Mouse (Mus musculus) lung, postnatal 25 days (tissue): ENCODE measurements at regions not wholly inside any gene's neighbourhood (a gene's known extent, or its start where the extent isn't known, plus 50 kb on each side); places are given as distances from the start of the nearest gene placed in this dataset.

Source experiments
- DNase-seq: peaks from one replicate; pipeline ENCODE4 v3.0.0; 2022; ENCODE audit warnings: low spot score

DNA sequence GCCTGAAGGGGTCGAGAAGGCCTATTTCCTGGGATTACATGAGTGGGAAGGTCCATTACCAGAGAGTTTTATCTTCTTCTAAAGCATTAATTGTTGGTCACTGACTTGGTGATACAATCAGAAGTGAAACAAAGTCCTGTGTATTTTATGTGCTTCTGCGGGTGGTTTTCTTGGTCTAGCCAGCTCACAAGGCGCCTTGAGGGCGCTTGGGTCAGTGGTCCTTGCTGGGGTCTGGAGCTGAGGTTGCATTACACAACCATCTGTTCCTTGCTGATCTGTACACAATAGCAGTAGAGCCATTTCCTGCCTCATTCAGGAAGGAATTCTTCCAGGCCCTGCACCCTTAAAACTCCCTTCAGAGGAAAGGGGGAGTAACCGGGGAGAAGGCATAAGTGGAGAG, 116.9 kb upstream of the Neo1 start:
- no peak for DNase-seq

DNA sequence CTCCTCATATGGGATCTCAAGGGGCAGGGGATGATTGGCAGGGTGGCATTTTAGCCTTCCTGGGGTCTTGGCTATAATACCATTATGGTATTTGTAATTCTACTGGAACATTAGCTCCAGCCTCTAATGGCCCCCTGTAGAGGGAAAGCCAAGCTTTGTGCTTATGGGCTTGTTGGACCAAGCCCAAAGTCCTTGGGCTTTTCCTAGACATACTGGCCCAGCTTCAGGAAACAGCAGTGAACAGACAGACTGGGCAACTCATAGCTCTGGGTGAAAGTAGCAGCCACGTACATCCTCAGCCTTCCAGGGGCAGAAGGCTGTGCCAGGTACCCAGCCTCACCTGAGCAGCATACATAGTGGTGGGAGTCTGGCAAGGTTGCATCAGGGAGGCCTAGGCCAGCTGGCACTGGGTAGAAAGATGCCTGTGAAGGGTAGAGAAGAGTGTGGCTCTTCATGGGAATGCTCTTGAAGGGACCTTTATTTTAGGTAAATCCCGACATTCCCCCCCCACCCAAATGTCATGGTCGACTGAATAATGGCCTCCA, 108.1 kb upstream of the Neo1 start:
- no peak for DNase-seq

DNA sequence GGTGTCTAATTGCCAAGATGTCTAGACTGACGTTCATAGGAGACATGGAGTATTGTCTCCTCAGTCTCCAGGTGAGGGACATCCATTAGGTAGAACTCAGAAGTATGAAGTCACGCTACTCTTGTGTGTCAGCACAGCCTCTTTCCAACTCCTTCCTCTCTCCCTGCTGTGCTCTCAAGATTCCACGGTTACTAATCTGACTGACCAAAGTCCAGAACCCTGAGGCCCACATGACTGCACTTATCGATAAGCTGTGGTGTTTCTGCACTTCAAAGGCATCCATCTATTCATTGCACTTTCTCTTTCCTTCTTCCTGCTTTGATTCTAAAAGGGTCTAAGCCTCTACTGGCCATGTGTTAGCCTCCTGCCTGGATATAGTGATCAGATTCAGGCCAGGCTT, 107.4 kb upstream of the Neo1 start:
- no peak for DNase-seq

DNA sequence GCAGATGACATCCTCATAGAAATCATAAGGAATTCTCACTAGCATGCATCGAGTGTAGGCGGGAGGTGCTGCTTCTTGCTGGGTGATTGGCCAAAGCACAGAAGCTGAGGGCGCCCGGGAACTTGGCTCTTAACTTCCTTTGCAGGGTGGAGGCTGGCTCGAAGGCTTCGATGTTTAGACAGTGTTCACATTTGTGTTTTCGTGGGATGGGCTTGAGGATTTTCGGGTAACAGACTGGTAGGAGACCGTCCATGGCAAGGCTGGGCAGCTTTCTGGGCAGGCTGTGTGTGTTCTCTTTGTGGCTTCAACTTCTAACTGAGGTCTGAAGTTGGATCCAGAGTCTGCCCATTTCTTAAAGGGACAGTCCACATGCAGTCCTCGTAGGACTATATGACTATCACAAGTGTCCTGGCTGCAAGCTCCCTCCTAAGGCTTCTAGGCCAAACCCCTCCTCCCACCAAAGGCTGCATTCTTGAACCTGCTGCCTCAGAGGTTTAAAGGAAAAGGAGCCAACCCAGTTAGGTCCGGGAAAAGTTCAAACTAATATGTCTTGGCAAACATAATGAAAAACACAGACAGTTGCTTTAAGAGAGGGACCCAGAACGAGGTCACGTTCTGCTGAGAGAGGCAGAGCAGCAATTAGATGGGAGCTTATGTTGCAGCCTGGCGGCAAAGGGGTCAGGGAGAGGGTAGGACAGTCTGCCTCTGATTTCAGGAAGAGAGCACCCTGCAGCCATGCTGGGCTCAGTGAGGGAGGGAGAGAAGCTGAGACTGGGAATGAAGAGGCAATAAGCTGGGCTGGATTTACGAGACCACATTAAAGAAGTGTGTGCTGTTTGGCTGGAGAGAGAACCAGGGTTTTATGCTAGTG, 98.2 kb upstream of the Neo1 start:
- DNase-seq = no peak

DNA sequence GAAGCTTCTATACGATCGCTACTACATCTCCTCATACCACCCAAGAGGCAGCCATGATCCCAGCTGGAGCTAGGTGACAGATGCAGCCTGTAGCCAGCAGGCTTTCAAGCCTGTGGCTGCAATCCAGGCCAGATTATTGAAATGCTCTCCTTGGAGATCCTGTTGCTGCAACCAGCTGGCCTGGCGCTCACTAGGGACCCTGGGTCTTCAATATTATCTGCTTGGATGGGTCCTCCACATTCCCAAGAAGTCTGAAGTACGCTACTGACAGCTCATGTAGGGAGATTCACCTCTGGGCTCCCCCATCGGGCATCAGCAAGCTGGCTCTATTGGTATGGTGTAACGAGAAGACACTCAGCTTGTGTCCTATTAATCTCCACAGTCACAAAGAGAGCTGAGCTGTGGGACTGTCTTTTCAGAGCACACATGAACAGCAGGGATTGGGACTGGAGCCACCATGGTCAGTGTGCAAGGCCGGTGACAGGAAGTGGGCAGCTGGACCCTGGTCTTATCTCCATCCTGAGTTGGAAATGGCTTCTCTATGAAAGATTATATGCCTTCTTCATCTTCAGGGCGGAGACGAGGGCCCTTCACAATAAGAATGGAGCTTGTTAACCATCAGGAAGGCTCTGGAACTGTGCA, 93.6 kb upstream of the Neo1 start:
- no peak for DNase-seq

DNA sequence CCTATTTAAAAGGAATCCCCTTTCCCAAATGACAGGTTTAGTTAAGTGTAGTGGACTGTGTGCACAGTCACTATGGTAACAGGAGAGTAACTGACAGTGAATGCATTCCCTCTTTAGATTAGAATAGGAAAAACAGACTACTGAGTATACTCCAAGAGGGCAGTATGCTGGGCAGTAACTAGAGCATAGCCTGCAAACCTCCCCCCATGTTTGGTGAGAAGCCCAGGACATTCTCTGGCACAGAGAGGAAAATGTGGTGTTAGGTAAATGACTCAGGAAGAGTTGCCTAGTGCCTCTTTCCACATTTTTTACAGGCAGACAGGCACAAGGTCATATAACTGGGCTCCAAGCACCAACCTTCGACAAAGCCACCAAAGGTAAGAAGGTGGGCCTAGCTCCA, 93.0 kb upstream of the Neo1 start:
- DNase-seq = no peak

DNA sequence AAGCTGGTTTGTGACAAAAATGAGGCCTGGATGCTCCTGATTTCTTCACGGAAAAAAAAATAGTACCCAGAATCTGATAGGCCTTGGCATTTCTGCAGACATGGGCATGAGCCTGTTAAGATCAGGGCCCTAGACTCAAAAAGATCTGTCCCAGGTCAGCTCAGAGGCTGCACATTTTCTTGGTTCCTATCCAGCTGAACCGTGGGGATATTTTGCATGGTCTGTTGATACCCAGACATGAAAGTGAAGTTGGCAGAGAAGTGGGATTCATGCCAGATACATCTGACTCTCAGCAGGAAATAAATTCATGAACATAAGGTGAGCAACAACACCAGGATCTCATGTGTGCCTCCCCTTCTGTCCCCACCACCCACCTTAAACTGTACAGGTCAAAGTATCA, 91.8 kb upstream of the Neo1 start:
- no peak for DNase-seq

DNA sequence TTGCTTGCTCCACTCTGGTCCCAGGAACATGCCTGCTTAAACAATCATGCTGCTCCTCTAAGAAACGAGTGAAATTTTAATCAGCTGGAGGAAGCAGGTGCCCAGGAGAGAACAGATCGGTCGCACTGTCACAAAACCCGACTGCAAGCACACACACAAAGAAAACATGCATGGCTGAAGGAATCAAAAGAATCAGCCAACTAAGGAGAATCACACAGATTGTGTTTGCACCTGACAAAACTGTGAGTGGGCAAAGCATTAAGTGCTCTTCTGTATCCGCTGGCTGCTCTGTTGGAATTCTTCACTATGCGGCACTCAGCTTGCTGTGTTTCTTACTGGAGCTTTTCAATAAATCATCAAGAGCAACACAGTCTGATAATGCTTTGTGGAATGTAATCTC, 89.6 kb upstream of the Neo1 start:
- DNase-seq = no peak

DNA sequence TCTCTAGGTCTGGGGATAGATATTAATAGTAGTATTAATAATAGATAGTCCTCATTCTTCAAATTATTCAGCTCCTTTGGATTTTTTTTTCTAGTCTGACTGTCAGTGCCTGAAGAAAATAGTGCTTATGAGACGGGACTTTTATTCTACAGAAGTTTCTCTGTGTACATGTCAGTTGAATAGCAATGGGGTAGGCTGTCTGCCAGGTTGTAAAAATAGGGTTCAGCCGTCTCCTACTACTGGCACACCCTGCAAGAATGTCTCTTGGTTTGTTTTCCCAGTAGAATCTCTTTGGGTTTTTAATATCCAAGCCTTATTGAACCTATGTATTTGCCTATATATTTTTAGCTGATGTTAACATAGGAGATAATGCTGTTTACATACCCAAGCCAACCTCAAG, 80.3 kb upstream of the Neo1 start:
- DNase-seq = no peak

DNA sequence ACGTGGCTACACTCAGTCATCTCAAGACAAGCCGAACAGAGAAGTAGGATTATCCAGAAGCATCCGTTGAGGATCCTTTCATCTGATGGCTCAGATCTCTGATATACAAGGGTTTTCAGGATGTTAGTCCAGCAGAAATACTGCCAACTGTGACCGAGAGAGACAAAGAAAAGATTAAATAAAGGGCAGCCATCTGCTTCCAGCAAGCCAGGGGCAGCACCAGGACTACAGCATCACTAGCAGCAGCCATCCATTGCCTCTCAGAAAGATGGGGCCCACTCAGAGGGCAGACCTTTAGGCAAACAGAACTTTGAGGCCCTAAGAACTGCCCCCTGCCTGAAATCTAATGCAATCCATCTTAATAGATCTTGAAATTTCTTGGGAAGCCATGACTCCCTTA, 77.6 kb upstream of the Neo1 start:
- no peak for DNase-seq

DNA sequence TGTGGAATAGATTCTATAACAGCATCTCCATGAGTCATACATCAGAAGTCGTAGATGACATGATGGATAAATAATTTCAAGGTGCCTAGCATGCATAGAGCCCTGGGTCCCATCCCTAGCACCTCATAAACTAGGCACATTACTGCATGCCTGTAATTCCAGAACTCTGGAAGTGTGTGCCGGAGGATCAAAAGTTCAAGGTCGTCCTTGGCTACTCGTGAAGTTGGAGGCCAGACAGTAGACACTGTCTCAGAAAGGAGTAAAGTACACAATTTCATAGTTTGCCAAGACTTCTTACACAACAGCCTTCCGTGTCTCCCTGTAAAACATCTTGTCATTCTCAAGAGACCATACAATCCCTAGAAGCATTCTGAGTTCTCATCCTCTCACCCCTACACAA, 63.5 kb upstream of the Neo1 start:
- no peak for DNase-seq

DNA sequence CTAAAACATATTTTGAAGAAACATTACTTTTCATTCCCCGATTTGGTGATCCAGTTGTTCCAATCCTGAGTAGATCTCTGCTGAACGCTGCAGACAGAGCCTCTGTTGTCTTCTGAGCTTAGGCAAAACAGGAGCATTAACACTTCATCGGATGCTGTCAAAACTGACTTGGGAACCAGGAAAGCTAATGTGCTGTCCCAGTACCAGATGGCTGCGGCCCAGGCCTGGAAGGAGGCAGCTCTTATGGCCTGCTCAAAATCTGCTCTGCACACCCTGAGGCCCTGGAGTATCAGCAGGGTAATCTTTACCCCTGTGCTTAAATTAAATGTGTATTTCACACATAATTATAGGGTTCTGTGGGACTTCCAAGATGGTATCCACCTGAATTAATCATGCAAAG, 61.3 kb upstream of the Neo1 start:
- no peak for DNase-seq

DNA sequence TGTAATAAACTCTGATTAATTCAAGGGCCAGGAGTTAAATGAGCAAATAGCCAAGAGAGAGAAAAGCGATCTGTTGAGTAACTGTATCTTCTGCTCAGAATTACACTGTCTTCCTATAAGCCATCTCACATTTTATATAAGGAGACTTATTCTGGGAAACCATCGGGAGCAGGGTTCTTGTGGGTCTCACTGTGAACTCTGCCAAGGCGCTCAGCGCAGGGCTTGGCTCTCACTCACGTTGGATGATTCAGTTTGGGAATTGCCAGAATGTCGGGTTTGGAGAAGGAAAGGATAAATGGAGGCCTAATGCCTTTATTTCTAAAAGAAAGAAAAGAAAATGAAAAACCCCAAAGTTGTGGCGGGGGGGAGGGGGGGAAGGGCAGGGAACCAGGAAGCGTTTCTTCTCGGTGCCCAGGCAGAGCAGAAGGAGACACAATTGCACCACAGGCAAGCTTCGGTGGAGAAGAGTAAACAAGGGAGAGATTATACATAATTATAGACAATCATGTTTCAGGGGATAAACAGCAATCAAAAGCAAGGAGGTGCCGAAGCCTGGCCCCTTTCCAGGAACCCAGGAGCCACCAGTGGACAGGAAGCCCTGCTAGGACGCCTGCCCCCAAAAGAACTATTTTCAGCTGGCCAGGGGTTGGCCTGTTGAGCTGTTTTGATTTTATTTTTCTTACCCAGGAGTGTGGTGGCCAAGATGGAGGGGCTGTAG, 60.5 kb upstream of the Neo1 start:
- DNase-seq = no peak

DNA sequence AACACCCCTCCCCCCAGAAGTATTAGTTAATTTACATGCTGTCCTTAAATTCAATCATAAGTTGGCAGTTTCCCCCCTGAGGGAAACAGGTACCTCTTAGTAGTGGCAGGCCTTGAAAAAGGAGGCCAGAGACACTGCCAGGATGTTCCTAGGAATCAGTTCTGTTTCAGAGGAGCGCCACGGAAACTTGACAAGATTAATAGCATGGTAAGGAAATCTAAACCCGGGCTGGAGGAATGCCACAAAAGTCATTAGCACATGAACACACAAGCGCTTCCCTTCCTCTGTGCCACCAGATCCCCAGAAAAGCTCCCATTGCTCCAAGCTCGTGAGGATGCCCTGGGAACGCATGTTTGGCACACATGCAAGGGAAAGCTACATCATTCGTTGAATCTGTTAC, 59.4 kb upstream of the Neo1 start:
- DNase-seq = no peak

DNA sequence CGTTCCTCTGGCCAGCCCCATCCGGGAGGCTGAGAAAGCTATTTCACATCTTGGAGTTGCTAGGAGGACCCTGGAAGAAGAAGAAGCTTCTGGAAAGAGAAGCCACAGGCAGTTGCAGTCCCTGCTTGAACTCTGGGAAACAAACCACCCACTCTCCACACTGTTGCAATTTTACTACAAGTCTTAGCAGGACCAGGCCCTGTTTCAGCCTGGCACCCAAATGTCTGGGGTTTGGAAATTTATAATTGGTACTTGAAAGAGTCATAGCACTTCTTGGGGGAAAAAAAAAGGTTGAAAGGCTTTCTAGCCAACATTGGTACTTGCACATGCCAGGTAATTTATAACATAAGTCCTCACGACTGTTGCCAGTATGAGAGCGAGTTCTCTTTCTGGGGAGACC, 57.9 kb upstream of the Neo1 start:
- no peak for DNase-seq

DNA sequence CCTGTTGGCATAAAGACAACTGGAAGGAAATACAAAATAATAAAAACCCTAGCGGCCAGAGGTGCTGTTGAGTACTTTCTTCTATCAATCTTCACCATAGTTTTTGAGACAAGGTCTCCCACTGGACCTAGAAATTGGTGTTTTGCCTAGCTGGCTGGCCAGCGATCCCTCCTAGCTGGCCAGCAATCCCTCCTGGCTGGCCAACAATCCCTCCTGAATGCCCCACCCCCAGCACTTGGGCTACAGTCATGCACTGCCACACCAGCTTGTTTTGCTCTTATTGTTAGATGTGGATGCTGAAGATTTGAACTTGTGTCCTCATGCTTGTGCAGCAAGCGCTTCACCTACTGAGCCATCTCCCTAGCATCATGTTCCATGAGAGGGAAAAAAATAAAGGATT, 54.9 kb upstream of the Neo1 start:
- DNase-seq = no peak

DNA sequence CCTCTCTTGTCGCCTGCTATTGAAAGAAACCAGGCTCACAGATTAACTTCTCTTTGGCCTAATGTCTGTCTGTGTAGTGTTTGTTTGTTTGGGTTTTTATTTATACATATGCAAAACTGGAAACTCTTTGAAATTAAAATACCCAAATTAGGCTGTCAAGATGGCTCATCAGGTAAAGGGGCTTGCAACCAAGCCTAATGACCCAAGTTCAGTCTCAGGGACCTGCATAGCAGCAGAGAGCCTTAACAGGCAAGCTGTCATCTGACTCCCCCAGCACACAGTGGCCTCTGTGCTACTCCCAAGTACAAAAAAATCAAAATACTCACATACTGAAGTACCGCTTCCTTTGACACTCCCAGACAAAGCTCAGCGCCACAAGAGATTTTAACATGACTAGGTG, 51.5 kb upstream of the Neo1 start:
- no peak for DNase-seq

DNA sequence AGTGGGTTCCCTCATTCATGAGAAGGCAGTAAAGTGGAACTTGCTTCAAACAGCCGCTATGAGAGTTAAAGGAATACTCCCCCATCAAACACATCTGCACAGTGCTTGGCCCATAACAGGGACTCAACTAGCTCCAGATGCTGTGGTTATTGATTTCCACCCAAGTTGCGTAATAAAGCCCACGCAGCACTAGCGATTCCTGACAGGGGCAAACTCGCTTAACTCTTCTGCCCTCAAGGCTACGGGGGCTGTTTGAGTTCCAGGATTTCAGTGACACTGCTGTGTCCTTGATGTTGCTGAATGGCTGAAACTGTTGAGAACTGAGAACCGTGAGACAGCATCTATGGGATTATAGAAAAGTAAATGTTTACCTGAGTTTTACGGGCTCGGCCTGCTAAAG, 50.9 kb upstream of the Neo1 start:
- DNase-seq = no peak

DNA sequence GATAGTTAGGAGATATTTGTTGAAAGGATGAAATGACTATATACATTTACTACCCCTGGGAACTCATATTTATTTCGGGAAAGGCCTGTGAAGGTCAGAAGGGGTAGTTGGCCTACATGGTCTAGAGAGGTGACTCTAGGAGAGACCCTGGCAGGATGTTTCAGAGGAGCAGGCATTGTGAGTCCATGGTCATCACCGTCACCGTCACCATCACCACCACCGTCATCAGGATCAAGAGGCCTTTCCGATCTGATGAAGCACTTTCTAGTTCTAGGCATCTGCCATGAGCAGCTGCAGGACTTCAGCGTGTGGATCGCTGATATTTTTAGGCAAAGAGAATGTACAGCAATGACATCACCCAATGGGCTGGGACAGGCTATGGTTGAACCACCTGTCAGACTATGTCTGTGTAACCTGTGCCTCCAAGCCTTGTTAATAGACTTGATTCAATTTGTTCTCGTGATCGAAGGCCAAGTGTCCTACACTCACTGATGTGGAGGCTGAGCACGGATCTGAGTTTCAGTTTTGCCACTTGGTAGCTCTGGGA, 50.4 kb upstream of the Neo1 start:
- no peak for DNase-seq
